Mouse (Mus musculus) ES-E14 (cell line): ENCODE results near the gene Lias.

Experiments
- CHD2 ChIP-seq: IDR thresholded peaks from 2 replicates; pipeline ENCODE4 v1.6.1; 2014; ENCODE audit warnings: mild to moderate bottlenecking, low read depth, low read length, inconsistent platforms
- HCFC1 ChIP-seq: IDR thresholded peaks from 2 replicates; pipeline ENCODE4 v1.6.1; 2012; ENCODE audit warnings: low read length, inconsistent platforms, borderline replicate concordance; ENCODE audit not compliant: insufficient read depth
- MAFK ChIP-seq: IDR thresholded peaks from 2 replicates; pipeline ENCODE4 v1.6.1; 2014; ENCODE audit warnings: mild to moderate bottlenecking, low read depth, low read length, inconsistent platforms; ENCODE audit not compliant: insufficient read depth
- ZC3H11A ChIP-seq: IDR thresholded peaks from 2 replicates; pipeline ENCODE4 v1.6.1; 2012; ENCODE audit warnings: low read depth, mild to moderate bottlenecking, inconsistent platforms, low read length, borderline replicate concordance
- ZNF384 ChIP-seq: IDR thresholded peaks from 2 replicates; pipeline ENCODE4 v1.6.1; 2012; ENCODE audit warnings: low read depth, low read length, inconsistent platforms

DNA sequence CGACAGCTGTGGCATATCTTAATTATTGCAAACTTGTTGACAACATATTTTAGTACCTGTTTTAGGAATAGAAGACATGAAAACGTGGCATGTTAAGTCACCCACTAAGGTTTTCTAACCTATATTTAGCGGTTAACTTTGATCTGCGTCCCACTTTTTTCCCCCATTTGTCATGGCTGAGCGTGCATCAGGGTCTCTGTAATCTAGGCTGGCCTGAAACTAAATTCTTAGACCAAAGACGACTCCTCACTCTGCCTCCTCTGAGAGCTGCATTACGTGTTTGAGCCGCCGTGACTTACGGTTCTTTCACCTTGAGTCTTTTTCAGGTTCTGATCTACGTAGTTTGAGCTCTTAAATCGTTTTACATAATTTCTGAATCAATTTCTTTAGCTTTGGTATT lies 456 bp downstream of the Lias start:
- TF ChIP-seq ZNF384 (no peak), HCFC1 (no peak), MAFK (no peak), CHD2 (no peak), ZC3H11A (no peak)
